Mouse (Mus musculus): ENCODE results near the gene C3ar1. TPM values are rescaled to one million over a fixed set of nuclear protein-coding genes. Genes with fewer than 3 reads are reported as not detected.
A peak's percentile ranks its signal among the peaks of the same experiment; 100 is the strongest.

Gene C3ar1
- polyA plus RNA-seq (2012; rRNA removed) (4.1 and 5.0 TPM in 2 replicates), polyA plus RNA-seq (2014; fragmentation: Nextera tagmentation; extraction: Ambion mirVana) (4.7 and 5.0 TPM in 2 replicates)

- ATAC-seq (ENCODE audit: low FRiP score, low read depth): no peak
These were observed at the start of gene C3ar1 for GRCm38 (mm10) chr6:122855955-122856354. TSS of gene C3ar1 (minus strand) at chr6:122856161.

DNA sequence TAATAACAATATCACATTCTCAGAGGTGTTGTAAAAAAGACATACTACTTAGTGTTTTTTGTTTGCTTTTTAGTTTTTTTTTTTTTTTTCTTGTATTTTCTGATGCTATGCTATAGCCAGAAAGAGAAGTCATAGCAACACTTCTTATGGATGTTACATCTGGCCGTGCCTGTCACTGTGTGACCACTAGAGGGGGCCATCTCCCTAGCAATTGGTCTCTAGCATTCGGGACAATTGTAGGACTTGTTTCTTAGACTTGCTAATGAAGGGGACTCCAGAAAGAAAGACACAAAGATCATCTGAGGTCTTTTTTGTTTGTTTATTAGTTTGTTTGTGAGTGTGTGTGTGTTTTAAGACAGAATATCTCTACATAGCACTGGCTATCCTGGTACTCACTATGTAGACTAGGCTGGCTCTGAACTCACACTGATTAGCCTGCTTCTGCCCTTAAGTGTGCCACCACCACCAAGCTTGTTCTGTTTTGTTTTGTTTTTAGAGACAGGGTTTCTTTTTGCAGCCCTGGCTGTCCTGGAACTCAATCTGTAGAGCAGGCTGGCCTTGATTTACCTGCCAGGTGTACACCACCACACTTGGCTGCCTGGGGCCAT is 36.6 kb upstream of the C3ar1 start:
- Histone ChIP-seq H3K36me3 (ENCODE audit: control insufficient read depth, insufficient read depth, low read length) (peaks cover 42% of the 10 kb centered on the region), H3K4me3 (replicated peaks; ENCODE audit: low read length) (no peak overlapping the region), H3K27me3 (ENCODE audit: control insufficient read depth, insufficient read depth, low read length) (no peaks in the 10 kb centered on the region), H3K9me3 (ENCODE audit: control insufficient read depth, low read length) (no peaks in the 10 kb centered on the region), H3K9ac (ENCODE audit: low read depth, low read length, severe bottlenecking) (no peak overlapping the region), H3K27ac (replicated peaks; ENCODE audit: low read depth, low read length) (no peak overlapping the region), H3K4me2 (replicated peaks; ENCODE audit: low read depth, low read length, severe bottlenecking) (no peak overlapping the region), H3K4me1 (ENCODE audit: control insufficient read depth, insufficient read depth, low read length) (no peaks in the 10 kb centered on the region)
- no peak for ATAC-seq (ENCODE audit: low FRiP score, low read depth)
- no peak for TF ChIP-seq POLR2A (IDR thresholded peaks at IDR 0.05; ENCODE audit: borderline replicate concordance, extremely low read depth, insufficient read depth, insufficient read length)
- 12% methylated on average over 2 of the region's 2 CpGs for WGBS
- peak; percentile 71 for DNase-seq (ENCODE audit: low spot score)

More at GRCm38 (mm10) chr6:122855955-122856354, at the start of gene C3ar1:
- Histone ChIP-seq H3K27me3 (ENCODE audit: control insufficient read depth, insufficient read depth, low read length) (no peaks in the 10 kb centered on the region), H3K4me1 (ENCODE audit: control insufficient read depth, insufficient read depth, low read length) (no peaks in the 10 kb centered on the region), H3K9me3 (ENCODE audit: control insufficient read depth, low read length) (no peaks in the 10 kb centered on the region), H3K27ac (replicated peaks; ENCODE audit: low read depth, low read length) (no peak within 1 kb of the TSS), H3K36me3 (ENCODE audit: control insufficient read depth, insufficient read depth, low read length) (no peaks in the 10 kb centered on the region), H3K9ac (ENCODE audit: low read depth, low read length, severe bottlenecking) (no peak within 1 kb of the TSS), H3K4me3 (replicated peaks; ENCODE audit: low read length) (no peak within 1 kb of the TSS), H3K4me2 (replicated peaks; ENCODE audit: low read depth, low read length, severe bottlenecking) (no peak within 1 kb of the TSS)
- WGBS: 85% methylated on average over 7 of the region's 7 CpGs
- TF ChIP-seq POLR2A (IDR thresholded peaks at IDR 0.05; ENCODE audit: borderline replicate concordance, extremely low read depth, insufficient read depth, insufficient read length): no peak
- no peak for DNase-seq (ENCODE audit: low spot score)

DNA sequence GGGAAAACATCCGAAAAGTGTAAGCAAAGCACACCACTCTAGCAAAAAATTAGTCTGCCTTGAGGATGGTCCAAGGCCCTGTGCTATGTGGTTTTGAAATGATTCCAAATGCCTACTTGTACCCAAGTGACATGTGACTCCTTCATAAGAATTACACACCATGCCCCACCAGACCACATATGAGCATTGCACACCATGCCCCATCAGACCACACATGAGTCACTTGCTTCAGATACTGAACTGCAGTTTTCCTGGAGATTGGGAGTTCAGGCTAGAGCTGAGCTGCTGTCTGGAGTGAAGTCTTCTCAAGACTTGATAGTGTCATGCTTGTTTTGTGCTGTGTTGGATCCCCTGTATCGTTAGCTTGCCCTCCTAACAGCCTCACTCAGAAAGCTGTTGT is 33.6 kb upstream of the C3ar1 start:
- Histone ChIP-seq H3K9me3 (ENCODE audit: control insufficient read depth, low read length) (no peaks in the 10 kb centered on the region), H3K27ac (replicated peaks; ENCODE audit: low read depth, low read length) (no peak overlapping the region), H3K27me3 (ENCODE audit: control insufficient read depth, insufficient read depth, low read length) (no peaks in the 10 kb centered on the region), H3K4me3 (replicated peaks; ENCODE audit: low read length) (no peak overlapping the region), H3K9ac (ENCODE audit: low read depth, low read length, severe bottlenecking) (no peak overlapping the region), H3K36me3 (ENCODE audit: control insufficient read depth, insufficient read depth, low read length) (peaks cover 71% of the 10 kb centered on the region), H3K4me2 (replicated peaks; ENCODE audit: low read depth, low read length, severe bottlenecking) (no peak overlapping the region), H3K4me1 (ENCODE audit: control insufficient read depth, insufficient read depth, low read length) (no peaks in the 10 kb centered on the region)
- WGBS: 86% methylated on average over 2 of the region's 2 CpGs
- ATAC-seq (ENCODE audit: low FRiP score, low read depth) (no peak), DNase-seq (ENCODE audit: low spot score) (no peak)
- TF ChIP-seq POLR2A (IDR thresholded peaks at IDR 0.05; ENCODE audit: borderline replicate concordance, extremely low read depth, insufficient read depth, insufficient read length): no peak

DNA sequence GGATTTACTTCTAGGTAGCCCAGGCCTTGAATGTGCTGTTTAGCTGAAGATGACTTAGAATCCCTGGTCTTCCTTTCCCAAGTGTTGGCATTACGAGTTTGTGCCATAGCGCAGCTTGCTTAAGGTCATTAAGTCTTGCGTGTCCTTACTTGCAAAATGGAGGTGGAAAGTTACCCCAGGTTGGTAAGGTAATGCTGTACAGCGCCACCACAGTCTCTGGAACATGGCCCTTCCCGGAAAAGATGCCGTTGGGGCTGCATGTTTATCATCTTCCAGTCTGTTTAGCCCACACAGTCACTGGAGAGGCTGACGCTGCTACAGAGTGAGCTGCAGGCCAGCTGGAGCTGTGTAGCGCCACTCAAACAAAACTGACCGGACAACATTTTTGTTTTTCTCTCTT is 27.6 kb upstream of the C3ar1 start:
- Histone ChIP-seq H3K9me3 (ENCODE audit: control insufficient read depth, low read length) (no peaks in the 10 kb centered on the region), H3K36me3 (ENCODE audit: control insufficient read depth, insufficient read depth, low read length) (peaks cover 98% of the 10 kb centered on the region), H3K27ac (replicated peaks; ENCODE audit: low read depth, low read length) (no peak overlapping the region), H3K4me2 (replicated peaks; ENCODE audit: low read depth, low read length, severe bottlenecking) (no peak overlapping the region), H3K27me3 (ENCODE audit: control insufficient read depth, insufficient read depth, low read length) (no peaks in the 10 kb centered on the region), H3K9ac (ENCODE audit: low read depth, low read length, severe bottlenecking) (no peak overlapping the region), H3K4me1 (ENCODE audit: control insufficient read depth, insufficient read depth, low read length) (no peaks in the 10 kb centered on the region), H3K4me3 (replicated peaks; ENCODE audit: low read length) (no peak overlapping the region)
- no peak for TF ChIP-seq POLR2A (IDR thresholded peaks at IDR 0.05; ENCODE audit: borderline replicate concordance, extremely low read depth, insufficient read depth, insufficient read length)
- DNase-seq (ENCODE audit: low spot score): no peak
- ATAC-seq (ENCODE audit: low FRiP score, low read depth): no peak
- WGBS: 87% methylated on average over 9 of the region's 9 CpGs

GRCm38 (mm10) chr6:122881287-122881686 is 25.3 kb upstream of the C3ar1 start:
- H3K36me3 ChIP-seq (ENCODE audit: control insufficient read depth, insufficient read depth, low read length): peaks cover 90% of the 10 kb centered on the region
- no peaks in the 10 kb centered on the region for H3K27me3 ChIP-seq (ENCODE audit: control insufficient read depth, insufficient read depth, low read length)
- WGBS: 91% methylated on average over 12 of the region's 12 CpGs
- H3K9me3 ChIP-seq (ENCODE audit: control insufficient read depth, low read length): no peaks in the 10 kb centered on the region
- no peak for TF ChIP-seq POLR2A (IDR thresholded peaks at IDR 0.05; ENCODE audit: borderline replicate concordance, extremely low read depth, insufficient read depth, insufficient read length)
- no peak overlapping the region for H3K9ac ChIP-seq (ENCODE audit: low read depth, low read length, severe bottlenecking)
- no peaks in the 10 kb centered on the region for H3K4me1 ChIP-seq (ENCODE audit: control insufficient read depth, insufficient read depth, low read length)
- ATAC-seq (ENCODE audit: low FRiP score, low read depth) (no peak), DNase-seq (ENCODE audit: low spot score) (no peak)
- no peak overlapping the region for H3K27ac ChIP-seq (replicated peaks; ENCODE audit: low read depth, low read length)
- no peak overlapping the region for H3K4me3 ChIP-seq (replicated peaks; ENCODE audit: low read length)
- H3K4me2 ChIP-seq (replicated peaks; ENCODE audit: low read depth, low read length, severe bottlenecking): no peak overlapping the region
